Mouse (Mus musculus) thymus, postnatal 0 days (tissue): ENCODE results near the gene Vsir. TPM values are rescaled to one million over a fixed set of nuclear protein-coding genes. Genes with fewer than 3 reads are reported as not detected.

ENCODE experiments used
- DNase-seq: peaks from one replicate; pipeline ENCODE4 v3.0.0-alpha.2; 2015; ENCODE audit warnings: low spot score
- polyA plus RNA-seq: library from polyadenylated mRNA; unstranded; fragments of >200 nt; fragmentation: Nextera tagmentation; extraction: Ambion mirVana; gene quantifications from 2 replicates; pipeline ENCODE4 v1.2.1, GENCODE M21; 2015

Vsir gene
- polyA plus RNA-seq, 1 experiment from 2014 or later, result 15.2 TPM

DNA sequence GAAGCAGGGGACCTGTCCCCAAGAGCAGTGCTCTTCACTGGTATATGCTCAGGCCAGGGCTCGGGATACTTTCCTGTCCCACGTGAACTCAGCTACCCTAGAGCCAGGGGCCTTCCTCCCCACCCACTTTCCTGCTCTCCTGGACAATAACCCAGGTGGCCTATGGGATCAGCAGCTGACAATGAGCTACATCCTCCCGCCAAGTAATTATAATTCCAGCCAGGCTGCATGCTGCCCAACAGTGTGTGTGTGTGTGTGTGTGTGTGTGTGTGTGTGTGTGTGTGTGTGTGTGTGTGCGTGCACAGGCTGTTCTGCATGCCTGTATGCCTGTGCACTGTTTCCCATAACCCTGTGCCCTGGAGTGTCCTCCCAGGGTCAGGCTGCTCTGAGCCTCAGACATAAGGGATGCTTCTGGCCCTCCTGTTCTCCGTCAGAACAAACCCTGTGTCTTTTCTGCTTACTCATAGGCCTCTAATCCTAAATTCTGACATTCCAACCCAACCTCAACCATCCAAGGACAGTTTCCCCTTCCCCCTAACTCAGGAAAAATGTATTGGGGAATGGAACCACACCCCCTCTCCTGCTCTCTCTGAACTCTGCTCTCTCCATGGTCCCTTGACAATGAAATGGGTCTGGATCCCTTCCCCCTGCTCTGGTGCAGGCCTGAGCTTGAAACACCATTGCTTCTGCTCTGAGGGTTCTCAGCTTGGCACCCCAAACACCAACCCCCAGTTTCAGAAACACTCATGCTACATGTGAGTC, 6.8 kb downstream of the Vsir start:
- no peak for DNase-seq

DNA sequence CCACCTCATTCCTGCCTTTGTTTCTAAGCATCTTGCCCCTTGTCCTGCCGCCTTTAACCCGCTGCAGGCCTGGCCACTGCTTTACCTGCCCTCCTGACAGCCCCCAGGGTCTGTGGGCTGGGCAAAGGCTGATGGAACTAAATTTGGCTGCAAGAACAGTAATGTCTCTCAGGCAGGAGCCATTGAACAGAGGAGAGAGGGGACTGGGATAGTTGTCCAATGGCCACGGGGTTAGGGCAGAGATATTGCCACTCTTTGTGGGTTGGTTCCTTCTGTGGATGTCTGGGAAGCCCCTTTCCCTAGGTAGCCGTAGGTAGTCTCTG, 7.3 kb downstream of the Vsir start:
- DNase-seq, result no peak

DNA sequence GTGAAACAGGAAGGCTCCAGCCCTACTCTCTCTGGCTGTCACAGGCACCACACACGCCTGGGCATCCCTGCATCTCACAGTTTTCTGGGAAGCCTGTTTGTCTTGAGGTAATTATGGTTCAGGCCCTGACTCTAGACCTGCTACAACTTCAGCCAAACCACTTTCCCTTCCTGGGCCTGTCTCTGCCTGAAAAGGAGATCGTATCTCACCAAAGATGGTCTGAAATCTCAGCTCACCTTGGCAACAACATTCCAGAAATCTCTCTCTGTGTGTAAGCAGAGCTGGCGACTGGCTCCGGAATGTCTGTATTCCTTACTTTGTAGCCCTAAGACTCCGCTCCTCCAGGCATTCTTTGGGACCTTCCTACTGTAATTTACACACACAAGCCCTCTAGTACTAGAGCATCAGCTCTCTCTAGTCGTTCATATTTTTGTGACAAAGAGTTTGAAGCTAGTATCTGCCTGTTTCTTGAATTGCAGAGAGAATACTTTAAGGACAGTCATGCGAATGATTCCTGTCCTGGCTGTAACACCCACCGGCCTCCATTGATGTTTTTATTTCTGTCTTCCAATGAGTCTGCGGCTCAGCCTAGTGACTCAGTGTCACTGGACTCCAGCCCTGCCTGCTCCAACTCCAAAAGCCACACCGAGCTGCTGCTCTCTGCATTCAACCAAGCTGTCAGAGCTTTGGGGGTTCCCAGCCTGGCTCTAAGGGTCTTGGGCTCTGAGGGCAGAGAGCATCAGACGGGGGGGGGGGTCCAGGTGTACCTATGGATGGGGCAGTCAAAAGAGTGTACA, 8.4 kb downstream of the Vsir start:
- DNase-seq, result no peak

DNA sequence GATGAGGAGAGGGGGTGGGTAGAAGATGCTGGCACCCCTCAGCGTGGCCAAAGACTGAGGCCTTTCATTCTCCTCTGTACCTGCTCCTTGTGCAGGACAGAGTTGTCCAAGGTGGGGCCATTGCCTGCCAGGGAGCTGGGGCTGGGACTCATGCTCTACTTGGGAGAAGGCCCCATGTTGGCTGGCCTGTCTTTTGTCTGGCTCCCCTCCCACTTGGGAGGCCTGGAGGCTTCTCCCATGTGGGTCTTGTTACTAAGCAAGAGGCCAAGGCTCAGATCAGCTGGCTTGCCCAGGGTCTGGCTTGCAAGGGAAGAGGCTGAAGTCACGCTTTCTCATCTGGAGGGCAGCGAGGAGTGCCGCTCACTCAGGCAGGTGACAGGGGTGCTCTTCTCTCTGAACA, 10.8 kb downstream of the Vsir start:
- DNase-seq, result no peak

DNA sequence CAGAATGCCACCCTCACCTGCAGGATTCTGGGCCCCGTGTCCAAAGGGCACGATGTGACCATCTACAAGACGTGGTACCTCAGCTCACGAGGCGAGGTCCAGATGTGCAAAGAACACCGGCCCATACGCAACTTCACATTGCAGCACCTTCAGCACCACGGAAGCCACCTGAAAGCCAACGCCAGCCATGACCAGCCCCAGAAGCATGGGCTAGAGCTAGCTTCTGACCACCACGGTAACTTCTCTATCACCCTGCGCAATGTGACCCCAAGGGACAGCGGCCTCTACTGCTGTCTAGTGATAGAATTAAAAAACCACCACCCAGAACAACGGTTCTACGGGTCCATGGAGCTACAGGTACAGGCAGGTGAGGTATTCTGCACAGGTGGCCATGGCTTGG, 11.2 kb downstream of the Vsir start:
- DNase-seq, result no peak

DNA sequence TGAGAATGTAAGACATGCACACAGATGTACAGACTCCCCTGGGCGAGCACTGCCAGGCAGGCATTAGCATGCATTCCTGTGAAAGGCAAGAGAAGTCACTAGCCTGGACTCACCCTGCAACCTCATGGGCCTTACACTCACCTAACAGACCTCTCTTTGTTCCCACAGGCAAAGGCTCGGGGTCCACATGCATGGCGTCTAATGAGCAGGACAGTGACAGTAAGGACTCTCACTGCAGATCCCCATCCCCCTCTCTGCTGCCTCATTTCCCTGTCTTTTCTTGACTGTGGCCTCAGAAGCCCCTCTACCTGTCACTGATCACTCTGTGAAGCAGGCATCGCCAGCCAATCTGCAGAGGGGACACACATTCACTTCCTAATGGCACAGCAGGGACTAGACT, 12.1 kb downstream of the Vsir start:
- DNase-seq, result no peak

DNA sequence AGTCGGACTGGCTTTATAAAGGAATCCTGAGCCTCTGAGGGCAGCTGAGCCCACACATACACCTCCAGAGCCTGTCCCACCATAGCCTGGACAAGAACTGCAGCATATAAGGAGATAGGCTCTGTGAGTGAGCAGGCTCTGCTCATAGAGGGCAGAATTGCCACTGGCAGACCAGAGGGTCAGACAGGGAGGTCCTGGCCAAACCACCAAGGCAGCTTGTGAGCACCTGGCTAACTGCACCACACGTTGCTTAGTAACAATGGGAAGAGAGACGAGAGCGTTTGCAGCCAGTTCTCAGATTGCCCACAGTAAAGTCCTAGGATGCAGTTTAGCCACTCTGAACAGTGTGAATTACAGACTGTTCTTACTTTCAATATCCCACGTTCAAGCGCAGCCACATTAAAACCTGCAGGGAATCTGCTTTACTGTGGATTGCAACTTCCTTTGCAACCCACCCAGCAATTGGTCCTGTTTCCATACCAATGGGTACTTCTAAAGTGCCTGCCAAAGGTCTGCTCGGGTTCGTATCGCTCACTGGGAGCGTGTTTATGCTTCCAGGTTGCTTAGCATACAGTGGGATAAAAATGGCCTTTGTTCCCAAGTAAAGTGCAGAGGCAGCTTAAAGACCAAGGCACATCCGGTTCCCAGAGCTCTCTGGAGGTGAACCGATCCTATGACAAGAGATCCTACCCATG, 15.1 kb downstream of the Vsir start:
- no peak for DNase-seq

DNA sequence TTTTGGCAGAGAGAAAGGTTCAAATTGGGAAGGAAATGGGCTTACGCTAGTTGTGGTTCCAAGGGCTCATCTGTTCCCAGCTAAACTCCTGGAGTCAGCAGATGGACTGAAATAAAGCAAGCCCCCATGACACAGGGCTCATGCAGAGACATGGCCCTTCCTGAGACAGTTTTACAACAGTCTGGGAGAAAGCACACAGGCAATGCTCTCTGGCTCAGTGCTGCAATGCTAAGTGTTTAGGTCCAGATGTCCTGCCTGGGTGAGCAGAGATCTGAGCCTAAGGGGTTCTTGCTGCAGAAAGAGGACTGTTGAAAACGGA, 15.6 kb downstream of the Vsir start:
- no peak for DNase-seq

DNA sequence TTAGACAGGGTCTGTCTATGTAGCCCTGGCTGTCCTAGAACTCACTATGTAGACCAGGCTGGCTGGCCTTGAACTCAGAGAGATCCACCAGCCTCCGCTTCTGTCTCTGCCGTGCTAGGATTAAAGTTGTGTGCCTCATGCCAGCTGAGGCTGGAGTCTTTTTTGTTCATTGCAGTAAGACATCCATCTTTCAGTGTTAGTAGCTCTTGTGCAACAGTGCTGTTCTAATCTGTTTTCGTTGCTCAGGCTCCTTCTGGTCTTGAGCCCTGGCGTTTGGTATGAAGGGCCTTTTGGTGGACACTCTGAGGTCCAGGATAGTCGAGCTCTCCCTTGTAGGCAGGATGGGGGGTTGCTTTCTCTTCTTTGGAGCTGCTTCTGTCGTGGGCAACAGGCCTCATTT, 16.8 kb downstream of the Vsir start:
- no peak for DNase-seq

DNA sequence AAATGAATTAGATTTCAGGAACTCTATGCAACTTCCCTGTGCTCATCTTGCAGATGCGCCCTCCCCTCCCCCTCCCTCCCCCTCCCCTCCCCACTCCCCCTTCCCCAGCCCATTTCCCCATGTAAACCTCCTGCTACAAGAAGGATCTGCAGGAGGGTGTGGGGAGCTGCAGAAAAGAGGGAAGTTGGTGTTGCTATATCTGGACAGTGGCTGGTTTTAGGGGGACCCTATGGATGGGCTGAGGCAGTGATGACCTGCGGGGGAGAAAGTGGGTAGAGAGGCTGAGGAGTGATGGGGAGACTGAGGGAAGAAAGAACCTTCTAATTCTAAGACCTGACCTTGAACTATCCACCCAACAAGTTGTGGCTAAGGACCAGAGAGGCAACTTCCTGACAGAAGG, 20.5 kb downstream of the Vsir start:
- no peak for DNase-seq

DNA sequence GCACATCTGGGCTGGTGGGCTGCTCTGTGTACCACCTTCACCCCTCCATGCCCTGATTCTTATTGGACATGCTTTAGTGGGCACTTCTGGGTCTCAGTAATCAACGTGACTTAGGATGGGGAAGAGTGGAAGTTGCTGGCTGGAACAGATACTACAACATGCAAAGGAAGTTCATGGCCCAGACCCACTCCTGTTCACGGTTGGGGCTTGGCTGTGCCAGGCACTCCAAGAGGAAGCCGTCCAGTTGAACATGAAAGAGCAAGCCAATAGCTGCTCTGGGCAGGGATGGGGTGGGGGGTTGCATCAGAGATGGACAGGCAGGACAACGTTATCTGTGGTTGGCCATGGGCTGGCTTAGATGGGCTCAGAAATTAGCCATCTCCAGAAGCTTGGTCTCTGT, 21.3 kb downstream of the Vsir start:
- DNase-seq, result no peak

DNA sequence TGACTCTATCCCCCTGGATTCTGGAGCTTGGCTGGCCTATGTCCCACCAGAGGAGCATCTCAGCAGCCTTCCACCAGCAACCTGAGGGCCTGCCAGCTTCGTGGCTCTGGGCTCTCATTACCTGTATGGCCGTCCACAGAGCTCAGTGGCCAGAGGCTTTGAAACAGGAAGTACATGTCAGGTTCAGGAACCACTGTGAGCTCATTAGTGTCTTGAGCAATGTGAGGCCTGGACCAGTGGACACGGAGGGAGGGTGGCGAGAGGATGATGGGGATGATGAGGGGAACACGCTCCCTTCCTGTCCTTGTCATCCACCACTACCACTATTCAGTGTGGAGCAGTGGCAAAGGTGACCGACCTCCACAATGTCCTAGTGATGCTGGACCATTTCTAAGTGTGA, 22.8 kb downstream of the Vsir start:
- DNase-seq, result no peak

DNA sequence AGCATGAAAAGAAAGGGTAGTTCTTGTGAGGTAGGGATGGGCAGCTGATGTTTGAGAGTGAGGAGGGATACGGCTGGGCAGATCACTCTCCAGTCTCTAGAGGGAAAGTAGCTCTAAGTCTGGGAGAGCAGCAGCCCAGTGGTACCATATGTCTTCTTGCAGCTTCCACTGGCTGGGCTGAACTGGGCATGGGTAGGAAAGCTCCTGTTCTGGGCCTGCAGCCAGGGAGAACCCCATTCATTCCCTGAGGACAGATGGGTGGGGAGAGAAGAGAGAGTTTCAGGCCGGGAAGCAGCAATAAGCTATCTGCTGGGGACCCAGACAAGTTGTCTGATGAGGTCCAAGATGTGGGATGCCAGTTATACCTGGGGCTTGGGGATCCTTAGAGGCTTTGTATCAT, 23.4 kb downstream of the Vsir start:
- DNase-seq, result no peak

DNA sequence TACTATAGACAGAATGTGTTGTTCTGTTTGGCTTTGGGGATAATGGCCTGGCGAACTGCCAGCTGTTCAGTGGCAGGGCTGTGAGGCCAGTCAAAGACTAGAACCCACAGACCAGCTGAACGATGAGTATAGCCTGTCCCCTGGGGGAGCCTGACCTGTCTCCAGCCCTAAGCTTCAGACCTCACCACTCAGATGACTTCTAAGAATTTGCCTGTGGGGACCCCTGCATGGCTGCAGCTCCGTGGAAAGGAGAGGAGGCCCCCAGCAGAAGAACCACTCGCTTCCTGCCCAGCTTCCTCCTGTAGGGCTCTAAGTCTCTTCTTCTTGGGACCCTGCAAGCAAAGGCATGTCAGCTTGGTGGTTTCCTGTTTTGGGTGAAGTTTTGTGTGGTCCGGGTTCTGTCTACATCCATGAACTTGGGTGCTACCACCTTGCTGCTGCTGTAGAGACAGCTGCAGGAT, 24.0 kb downstream of the Vsir start:
- peak; percentile 83 for DNase-seq

DNA sequence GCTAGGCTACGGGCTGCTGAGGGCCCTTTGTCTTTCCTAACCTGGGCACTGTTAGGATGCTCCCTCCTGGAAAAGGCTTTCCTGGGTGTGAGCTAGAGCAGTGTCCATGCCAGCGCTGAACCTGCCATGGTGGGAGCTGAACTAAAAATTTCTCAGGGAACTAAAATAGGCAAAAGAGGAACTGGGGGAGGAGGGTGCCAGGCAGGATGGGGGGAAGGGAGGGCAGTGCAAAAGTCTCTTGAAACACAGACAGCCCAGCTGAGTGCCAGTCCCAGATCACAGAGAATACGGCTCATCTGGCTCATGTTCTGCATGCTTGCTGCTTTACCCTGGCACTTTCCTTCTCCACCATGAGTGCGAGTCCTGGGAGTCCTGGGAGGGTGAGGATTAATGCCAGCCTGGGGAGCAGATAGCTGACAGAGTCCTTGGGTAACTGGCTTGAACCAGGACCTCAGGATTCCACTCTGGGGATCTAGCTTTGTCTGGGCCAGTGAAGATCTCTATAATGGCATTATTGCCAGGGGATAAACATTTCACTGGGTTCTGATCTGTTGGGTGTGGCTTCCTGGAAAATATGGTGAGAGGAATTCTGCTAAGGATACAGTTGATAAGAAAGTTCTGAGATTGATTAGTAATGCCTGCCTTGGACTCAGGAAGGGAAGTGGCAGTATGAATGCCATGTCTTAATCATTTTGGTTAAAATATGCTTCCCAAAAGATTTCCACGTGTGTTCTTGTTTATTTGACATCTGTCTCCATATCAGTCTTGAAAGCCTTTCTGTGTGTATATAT, 25.1 kb downstream of the Vsir start:
- peak; percentile 65 for DNase-seq

DNA sequence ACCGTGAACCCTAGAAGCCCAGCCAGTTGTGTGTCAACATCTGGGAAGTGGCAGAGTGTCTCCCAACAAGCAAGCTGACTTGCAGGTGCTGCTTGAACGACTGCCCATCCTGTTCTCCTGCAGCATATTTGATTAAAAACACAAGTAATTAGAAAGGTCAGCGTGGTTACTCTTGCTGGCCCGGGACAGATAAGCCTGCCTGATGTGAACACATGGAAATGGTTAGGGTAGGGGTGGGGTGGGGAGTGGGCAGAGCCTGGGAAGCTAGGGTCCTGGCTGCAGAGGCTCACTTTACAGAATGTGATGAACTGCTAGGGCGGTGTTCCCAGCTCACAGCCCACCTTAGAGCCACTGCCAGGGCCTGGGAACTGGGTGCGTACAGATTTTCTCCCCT, 26.9 kb downstream of the Vsir start:
- no peak for DNase-seq

DNA sequence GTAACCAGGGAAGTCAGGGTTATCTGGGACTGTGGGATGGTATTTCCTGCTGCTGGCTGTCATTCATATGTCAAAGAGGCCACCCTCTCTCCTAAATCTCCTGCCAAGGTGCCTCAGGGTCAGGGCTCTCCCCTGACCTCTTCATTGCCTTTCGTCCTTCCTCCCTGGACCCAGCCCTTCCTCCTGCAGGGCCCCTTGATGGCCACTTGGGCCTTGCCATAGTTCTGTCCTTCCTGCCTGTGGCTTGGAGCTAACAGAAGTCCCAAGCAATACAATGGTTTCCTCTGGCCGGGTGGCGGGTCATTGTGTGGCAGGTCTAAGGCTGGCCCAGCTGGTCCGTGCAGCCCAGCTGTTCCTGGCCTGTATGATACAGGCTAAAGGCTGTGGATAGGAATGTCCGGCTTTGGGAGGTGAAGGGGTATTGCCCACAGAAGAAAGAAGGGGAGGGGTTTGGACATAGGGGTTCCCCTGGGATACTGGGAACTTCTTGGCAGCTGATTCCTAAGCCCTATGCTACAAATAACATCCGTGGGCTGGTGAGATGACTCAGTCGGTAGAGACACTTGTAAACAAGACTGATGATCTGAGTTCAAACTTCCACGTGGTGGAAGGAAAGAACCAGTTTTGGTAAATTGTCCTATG, 27.4 kb downstream of the Vsir start:
- no peak for DNase-seq

DNA sequence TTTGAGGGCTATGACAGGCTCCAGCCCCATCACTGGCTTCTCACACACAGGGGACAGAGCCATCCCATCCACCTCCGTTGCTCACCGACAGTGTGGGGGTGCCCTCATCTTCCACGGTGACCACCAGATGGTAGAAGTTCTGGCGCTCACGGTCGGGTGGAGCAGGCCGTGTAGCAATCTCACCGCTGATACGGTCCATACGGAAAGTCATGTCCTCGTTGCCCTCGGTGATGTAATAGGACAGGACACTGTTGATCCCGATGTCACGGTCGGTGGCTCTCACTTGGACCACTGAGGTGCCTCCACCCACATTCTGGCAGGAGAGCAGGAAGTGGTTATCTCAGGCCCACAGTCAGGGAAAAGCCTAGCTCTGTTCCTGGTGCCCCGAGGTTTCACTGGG, 30.1 kb downstream of the Vsir start:
- no peak for DNase-seq

DNA sequence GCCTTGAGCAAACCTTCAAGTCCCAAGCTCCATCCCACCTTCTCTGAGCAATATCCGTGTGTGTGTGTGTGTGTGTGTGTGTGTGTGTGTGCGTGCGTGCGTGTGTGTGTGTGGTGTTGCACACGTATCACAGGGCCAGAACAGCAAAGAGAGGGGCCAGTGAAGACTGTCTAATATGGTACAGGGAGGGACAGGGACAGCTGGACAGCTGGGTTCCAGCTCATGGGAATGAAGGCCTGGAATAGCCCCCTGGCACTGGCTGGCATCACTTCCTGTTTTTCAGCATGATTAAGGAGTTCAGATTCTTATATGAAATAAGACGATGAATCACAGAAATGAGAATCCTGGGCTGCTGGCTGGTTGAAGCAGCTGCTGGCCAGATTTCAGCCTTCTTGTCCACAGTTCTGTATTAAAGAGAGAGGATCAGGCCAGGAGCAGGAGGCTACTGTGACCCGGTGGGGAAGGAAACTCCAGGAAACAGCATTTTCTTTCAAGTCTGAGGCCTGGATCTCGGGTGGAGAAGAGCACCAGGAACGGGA, 32.8 kb downstream of the Vsir start:
- no peak for DNase-seq

DNA sequence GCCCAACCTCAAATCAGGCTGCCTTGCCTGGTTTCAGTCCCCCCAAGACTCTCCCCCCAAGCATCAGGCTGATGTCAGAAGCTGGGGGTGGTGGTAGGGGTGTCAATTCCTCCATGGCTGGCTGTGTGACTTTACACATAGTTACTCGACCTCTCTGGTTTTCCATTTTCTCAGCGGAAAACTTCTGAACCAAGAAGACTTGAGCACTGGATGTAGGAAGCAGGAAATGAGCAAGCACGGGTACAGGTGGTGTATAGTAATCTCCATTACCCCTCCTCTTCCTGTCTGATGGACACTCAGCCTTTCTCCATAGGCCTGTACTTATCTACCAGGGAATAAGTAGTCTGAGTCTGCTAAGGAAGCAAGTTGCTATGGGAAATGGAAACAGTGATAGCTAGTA, 33.6 kb downstream of the Vsir start:
- peak; percentile 27 for DNase-seq
